Mouse (Mus musculus) neural tube, embryonic 13.5 days (tissue): Measurements from ENCODE around the gene Krt31. TPM values are rescaled to one million over a fixed set of nuclear protein-coding genes. Genes with fewer than 3 reads are reported as not detected.

ENCODE experiments used
- ATAC-seq: fragments of 200-750 bp; cut with Nextera tagmentation; 2 replicates; pipeline ENCODE4 v1.8.0; 2017; ENCODE audit warnings: low read depth, mild to moderate bottlenecking, moderate TSS enrichment, moderate library complexity
- H3K27ac ChIP-seq: fragments of 300-500 bp; sonication (generic); replicated peaks from 2 replicates; pipeline ENCODE4 v1.5.1; 2015; ENCODE audit warnings: moderate library complexity, mild to moderate bottlenecking, inconsistent platforms
- H3K27me3 ChIP-seq: fragments of 300-500 bp; sonication (generic); 2 replicates; pipeline ENCODE4 v1.6.1; 2015; ENCODE audit warnings: mild to moderate bottlenecking, inconsistent platforms
- H3K36me3 ChIP-seq: fragments of 300-500 bp; sonication (generic); 2 replicates; pipeline ENCODE4 v1.6.1; 2015; ENCODE audit warnings: mild to moderate bottlenecking, inconsistent platforms
- H3K4me1 ChIP-seq: fragments of 300-500 bp; sonication (generic); replicated peaks from 2 replicates; pipeline ENCODE4 v1.6.1; 2015; ENCODE audit warnings: inconsistent platforms
- H3K4me2 ChIP-seq: fragments of 300-500 bp; sonication (generic); 2 replicates; pipeline ENCODE4 v1.6.1; 2015; ENCODE audit warnings: inconsistent platforms, mild to moderate bottlenecking, moderate library complexity
- H3K4me3 ChIP-seq: fragments of 300-500 bp; sonication (generic); 2 replicates; pipeline ENCODE4 v1.5.1; 2015; ENCODE audit warnings: mild to moderate bottlenecking, inconsistent platforms
- H3K9ac ChIP-seq: fragments of 300-500 bp; sonication (generic); 2 replicates; pipeline ENCODE4 v1.6.1; 2015; ENCODE audit warnings: moderate library complexity, mild to moderate bottlenecking, inconsistent platforms
- H3K9me3 ChIP-seq: fragments of 300-500 bp; sonication (generic); 2 replicates; pipeline ENCODE4 v1.6.1; 2016; ENCODE audit warnings: inconsistent platforms
- WGBS: fragments of 180-500 bp; shearing (Covaris S2); methylation state at CpG from one replicate; pipeline ENCODE4 v1.1.7; 2015; 5-methylcytosine and 5-hydroxymethylcytosine counted together
- polyA plus RNA-seq: library from polyadenylated mRNA; unstranded; fragments of >200 nt; fragmentation: Nextera tagmentation; extraction: Ambion mirVana; gene quantifications from 2 replicates; pipeline ENCODE4 v1.2.1, GENCODE M21; 2015

The Krt31 gene
- polyA plus RNA-seq, result not detected in 2 replicates

GRCm38 (mm10) chr11:100050451-100050850 lies at the start of gene Krt31:
TSS of gene Krt31 (minus strand) at chr11:100050551.
- 89% methylated on average over 3 of the region's 3 CpGs for WGBS
- H3K4me3 ChIP-seq, result no peak within 1 kb of the TSS
- H3K36me3 ChIP-seq, result no peaks in the 10 kb centered on the region
- no peak within 1 kb of the TSS for H3K27ac ChIP-seq
- H3K27me3 ChIP-seq, result no peaks in the 10 kb centered on the region
- no peak within 1 kb of the TSS for H3K4me2 ChIP-seq
- H3K4me1 ChIP-seq, result no peaks in the 10 kb centered on the region
- no peaks in the 10 kb centered on the region for H3K9me3 ChIP-seq
- H3K9ac ChIP-seq, result no peak within 1 kb of the TSS
- ATAC-seq, result no peak

GRCm38 (mm10) chr11:100097819-100098218 lies 47.5 kb upstream of the Krt31 start:
- Histone ChIP-seq H3K9ac (no peak overlapping the region), H3K4me3 (no peak overlapping the region), H3K36me3 (no peaks in the 10 kb centered on the region), H3K27ac (no peak overlapping the region), H3K4me2 (no peak overlapping the region), H3K9me3 (no peaks in the 10 kb centered on the region), H3K27me3 (no peaks in the 10 kb centered on the region), H3K4me1 (no peaks in the 10 kb centered on the region)
- 68% methylated on average over 9 of the region's 9 CpGs for WGBS
- no peak for ATAC-seq

- Histone ChIP-seq H3K36me3 (no peaks in the 10 kb centered on the region), H3K4me2 (no peak within 1 kb of the TSS), H3K4me1 (no peaks in the 10 kb centered on the region), H3K4me3 (no peak within 1 kb of the TSS), H3K9ac (no peak within 1 kb of the TSS), H3K27me3 (no peaks in the 10 kb centered on the region), H3K27ac (no peak within 1 kb of the TSS), H3K9me3 (no peaks in the 10 kb centered on the region)
- ATAC-seq, result no peak
- WGBS, result 84% methylated on average over 9 of the region's 9 CpGs
Observed at GRCm38 (mm10) chr11:100096141-100096540, 45.8 kb upstream of the Krt31 start, which contains the start of gene Krt35. TSS of gene Krt35 (minus strand) at chr11:100096241.

- H3K4me2 ChIP-seq, result no peak overlapping the region
- H3K4me3 ChIP-seq, result no peak overlapping the region
- no peaks in the 10 kb centered on the region for H3K9me3 ChIP-seq
- H3K36me3 ChIP-seq, result no peaks in the 10 kb centered on the region
- no peaks in the 10 kb centered on the region for H3K27me3 ChIP-seq
- H3K4me1 ChIP-seq, result no peaks in the 10 kb centered on the region
- no peak for ATAC-seq
- H3K9ac ChIP-seq, result no peak overlapping the region
- H3K27ac ChIP-seq, result no peak overlapping the region
- WGBS, result 72% methylated on average over 7 of the region's 7 CpGs
Observed at GRCm38 (mm10) chr11:100088378-100089025, 38.2 kb upstream of the Krt31 start.

- WGBS, result 94% methylated on average over 10 of the region's 10 CpGs
- H3K36me3 ChIP-seq, result no peaks in the 10 kb centered on the region
- no peaks in the 10 kb centered on the region for H3K9me3 ChIP-seq
- no peak within 1 kb of the TSS for H3K9ac ChIP-seq
- ATAC-seq, result no peak
- H3K27me3 ChIP-seq, result no peaks in the 10 kb centered on the region
- H3K27ac ChIP-seq, result no peak within 1 kb of the TSS
- no peak within 1 kb of the TSS for H3K4me2 ChIP-seq
- no peak within 1 kb of the TSS for H3K4me3 ChIP-seq
- H3K4me1 ChIP-seq, result no peaks in the 10 kb centered on the region
Observed at GRCm38 (mm10) chr11:100087861-100088260, 37.5 kb upstream of the Krt31 start, which contains the start of gene Krt32. TSS of gene Krt32 (minus strand) at chr11:100088226.

GRCm38 (mm10) chr11:100073873-100074272 lies 23.5 kb upstream of the Krt31 start:
- 47% methylated on average over 1 of the region's 1 CpGs for WGBS
- no peak overlapping the region for H3K9ac ChIP-seq
- no peak overlapping the region for H3K27ac ChIP-seq
- H3K27me3 ChIP-seq, result no peaks in the 10 kb centered on the region
- no peaks in the 10 kb centered on the region for H3K36me3 ChIP-seq
- no peaks in the 10 kb centered on the region for H3K9me3 ChIP-seq
- no peak for ATAC-seq
- H3K4me1 ChIP-seq, result no peaks in the 10 kb centered on the region
- H3K4me2 ChIP-seq, result no peak overlapping the region
- H3K4me3 ChIP-seq, result no peak overlapping the region

GRCm38 (mm10) chr11:100067293-100068036 lies 17.1 kb upstream of the Krt31 start:
- H3K9ac ChIP-seq, result no peak overlapping the region
- H3K4me1 ChIP-seq, result no peaks in the 10 kb centered on the region
- H3K27me3 ChIP-seq, result no peaks in the 10 kb centered on the region
- no peaks in the 10 kb centered on the region for H3K9me3 ChIP-seq
- H3K27ac ChIP-seq, result no peak overlapping the region
- no peak overlapping the region for H3K4me3 ChIP-seq
- no peak overlapping the region for H3K4me2 ChIP-seq
- ATAC-seq, result no peak
- no peaks in the 10 kb centered on the region for H3K36me3 ChIP-seq
- WGBS, result 79% methylated on average over 17 of the region's 17 CpGs

- Histone ChIP-seq H3K36me3 (no peaks in the 10 kb centered on the region), H3K4me2 (no peak overlapping the region), H3K27ac (no peak overlapping the region), H3K4me3 (no peak overlapping the region), H3K9ac (no peak overlapping the region), H3K9me3 (no peaks in the 10 kb centered on the region), H3K27me3 (no peaks in the 10 kb centered on the region), H3K4me1 (no peaks in the 10 kb centered on the region)
- 70% methylated on average over 12 of the region's 12 CpGs for WGBS
- ATAC-seq, result no peak
Observed at GRCm38 (mm10) chr11:100066236-100067010, 16.1 kb upstream of the Krt31 start.

- no peak overlapping the region for H3K4me3 ChIP-seq
- H3K27ac ChIP-seq, result no peak overlapping the region
- 74% methylated on average over 8 of the region's 8 CpGs for WGBS
- H3K9me3 ChIP-seq, result no peaks in the 10 kb centered on the region
- no peaks in the 10 kb centered on the region for H3K27me3 ChIP-seq
- H3K9ac ChIP-seq, result no peak overlapping the region
- H3K4me1 ChIP-seq, result no peaks in the 10 kb centered on the region
- H3K4me2 ChIP-seq, result no peak overlapping the region
- ATAC-seq, result no peak
- H3K36me3 ChIP-seq, result no peaks in the 10 kb centered on the region
Observed at GRCm38 (mm10) chr11:100058875-100059274, 8.5 kb upstream of the Krt31 start.

GRCm38 (mm10) chr11:100055686-100056655 lies 5.6 kb upstream of the Krt31 start:
- Histone ChIP-seq H3K4me2 (no peak overlapping the region), H3K9me3 (no peaks in the 10 kb centered on the region), H3K27ac (no peak overlapping the region), H3K36me3 (no peaks in the 10 kb centered on the region), H3K27me3 (no peaks in the 10 kb centered on the region), H3K4me3 (no peak overlapping the region), H3K4me1 (no peaks in the 10 kb centered on the region), H3K9ac (no peak overlapping the region)
- WGBS, result 80% methylated on average over 9 of the region's 9 CpGs
- no peak for ATAC-seq

GRCm38 (mm10) chr11:100047193-100047592 lies 3.2 kb downstream of the Krt31 start:
- Histone ChIP-seq H3K4me1 (no peaks in the 10 kb centered on the region), H3K27ac (no peak overlapping the region), H3K9me3 (no peaks in the 10 kb centered on the region), H3K36me3 (no peaks in the 10 kb centered on the region), H3K4me3 (no peak overlapping the region), H3K4me2 (no peak overlapping the region), H3K27me3 (no peaks in the 10 kb centered on the region), H3K9ac (no peak overlapping the region)
- no peak for ATAC-seq
- WGBS, result 87% methylated on average over 2 of the region's 2 CpGs
